Mouse (Mus musculus) olfactory bulb, adult 2 months (tissue): Measurements from ENCODE around the gene App.

Source experiments
- CTCF ChIP-seq: fragments of 200-500 bp; IDR thresholded peaks from 2 replicates; pipeline ENCODE4 v1.5.1; 2012; ENCODE audit warnings: low read depth, mild to moderate bottlenecking, low read length, moderate library complexity; ENCODE audit not compliant: insufficient read depth
- POLR2A ChIP-seq: fragments of 200-500 bp; IDR thresholded peaks from 2 replicates; pipeline ENCODE4 v1.6.1; 2012; ENCODE audit warnings: mild to moderate bottlenecking, low read depth, low read length, moderate library complexity; ENCODE audit not compliant: insufficient read depth

GRCm38 (mm10) chr16:85092644-85093091, 80.9 kb downstream of the App start:
- TF ChIP-seq CTCF (no peak), POLR2A (no peak)
